Mouse (Mus musculus): ENCODE measurements around the gene Ciz1. TPM values are rescaled to one million over a fixed set of nuclear protein-coding genes. Genes with fewer than 3 reads are reported as not detected.

Ciz1 gene
- total RNA-seq, 1 experiment from 2014 or later: 78.2 TPM

- no peak for ATAC-seq (replicated peaks in 1 of 2; ENCODE audit: insufficient read depth in 1 of 2, low FRiP score in 2 of 2, low TSS enrichment in 1 of 2, low read depth in 1 of 2, poor library complexity in 2 of 2, severe bottlenecking in 2 of 2)
Observed at GRCm38 (mm10) chr2:32341634-32341939, 10.5 kb upstream of the Ciz1 start.

- no peak for ATAC-seq (replicated peaks in 1 of 2; ENCODE audit: insufficient read depth in 1 of 2, low FRiP score in 2 of 2, low TSS enrichment in 1 of 2, low read depth in 1 of 2, poor library complexity in 2 of 2, severe bottlenecking in 2 of 2)
Observed at GRCm38 (mm10) chr2:32342039-32342438, 10.1 kb upstream of the Ciz1 start.

GRCm38 (mm10) chr2:32342539-32343350 is 9.4 kb upstream of the Ciz1 start:
- no peak for ATAC-seq (replicated peaks in 1 of 2; ENCODE audit: insufficient read depth in 1 of 2, low FRiP score in 2 of 2, low TSS enrichment in 1 of 2, low read depth in 1 of 2, poor library complexity in 2 of 2, severe bottlenecking in 2 of 2)

- no peak for ATAC-seq (replicated peaks in 1 of 2; ENCODE audit: insufficient read depth in 1 of 2, low FRiP score in 2 of 2, low TSS enrichment in 1 of 2, low read depth in 1 of 2, poor library complexity in 2 of 2, severe bottlenecking in 2 of 2)
Observed at GRCm38 (mm10) chr2:32343351-32343671, 8.8 kb upstream of the Ciz1 start.

GRCm38 (mm10) chr2:32344056-32344455 is 8.1 kb upstream of the Ciz1 start:
- ATAC-seq (replicated peaks in 1 of 2; ENCODE audit: insufficient read depth in 1 of 2, low FRiP score in 2 of 2, low TSS enrichment in 1 of 2, low read depth in 1 of 2, poor library complexity in 2 of 2, severe bottlenecking in 2 of 2): no peak

- no peak for ATAC-seq (replicated peaks in 1 of 2; ENCODE audit: insufficient read depth in 1 of 2, low FRiP score in 2 of 2, low TSS enrichment in 1 of 2, low read depth in 1 of 2, poor library complexity in 2 of 2, severe bottlenecking in 2 of 2)
Observed at GRCm38 (mm10) chr2:32344598-32345321, 7.4 kb upstream of the Ciz1 start.

- no peak for ATAC-seq (replicated peaks in 1 of 2; ENCODE audit: insufficient read depth in 1 of 2, low FRiP score in 2 of 2, low TSS enrichment in 1 of 2, low read depth in 1 of 2, poor library complexity in 2 of 2, severe bottlenecking in 2 of 2)
Observed at GRCm38 (mm10) chr2:32347019-32347418, 5.1 kb upstream of the Ciz1 start.

- ATAC-seq (replicated peaks in 1 of 2; ENCODE audit: insufficient read depth in 1 of 2, low FRiP score in 2 of 2, low TSS enrichment in 1 of 2, low read depth in 1 of 2, poor library complexity in 2 of 2, severe bottlenecking in 2 of 2): no peak
Observed at GRCm38 (mm10) chr2:32348311-32348710, 3.8 kb upstream of the Ciz1 start.

- ATAC-seq (replicated peaks in 1 of 2; ENCODE audit: insufficient read depth in 1 of 2, low FRiP score in 2 of 2, low TSS enrichment in 1 of 2, low read depth in 1 of 2, poor library complexity in 2 of 2, severe bottlenecking in 2 of 2): no peak
Observed at GRCm38 (mm10) chr2:32349625-32350255, 2.4 kb upstream of the Ciz1 start.

- ATAC-seq (replicated peaks in 1 of 2; ENCODE audit: insufficient read depth in 1 of 2, low FRiP score in 2 of 2, low TSS enrichment in 1 of 2, low read depth in 1 of 2, poor library complexity in 2 of 2, severe bottlenecking in 2 of 2): no peak
Observed at GRCm38 (mm10) chr2:32350471-32351051, 1.6 kb upstream of the Ciz1 start.

GRCm38 (mm10) chr2:32351471-32351961 is 611 bp upstream of the Ciz1 start:
- ATAC-seq (replicated peaks in 1 of 2; ENCODE audit: insufficient read depth in 1 of 2, low FRiP score in 2 of 2, low TSS enrichment in 1 of 2, low read depth in 1 of 2, poor library complexity in 2 of 2, severe bottlenecking in 2 of 2): no peak

- ATAC-seq (replicated peaks in 1 of 2; ENCODE audit: insufficient read depth in 1 of 2, low FRiP score in 2 of 2, low TSS enrichment in 1 of 2, low read depth in 1 of 2, poor library complexity in 2 of 2, severe bottlenecking in 2 of 2): peak; percentile 68 to 84
Observed at GRCm38 (mm10) chr2:32353007-32353542, 948 bp downstream of the Ciz1 start, which contains the start of gene Dnm1. TSS of gene Dnm1 (minus strand) at chr2:32353338.

- ATAC-seq (replicated peaks in 1 of 2; ENCODE audit: insufficient read depth in 1 of 2, low FRiP score in 2 of 2, low TSS enrichment in 1 of 2, low read depth in 1 of 2, poor library complexity in 2 of 2, severe bottlenecking in 2 of 2): no peak
Observed at GRCm38 (mm10) chr2:32353836-32354235, 1.7 kb downstream of the Ciz1 start.

- ATAC-seq (replicated peaks in 1 of 2; ENCODE audit: insufficient read depth in 1 of 2, low FRiP score in 2 of 2, low TSS enrichment in 1 of 2, low read depth in 1 of 2, poor library complexity in 2 of 2, severe bottlenecking in 2 of 2): no peak
Observed at GRCm38 (mm10) chr2:32354336-32354895, 2.3 kb downstream of the Ciz1 start.

GRCm38 (mm10) chr2:32356216-32356615 is 4.1 kb downstream of the Ciz1 start:
- ATAC-seq (replicated peaks in 1 of 2; ENCODE audit: insufficient read depth in 1 of 2, low FRiP score in 2 of 2, low TSS enrichment in 1 of 2, low read depth in 1 of 2, poor library complexity in 2 of 2, severe bottlenecking in 2 of 2): no peak

GRCm38 (mm10) chr2:32357710-32358109 is 5.6 kb downstream of the Ciz1 start:
- ATAC-seq (replicated peaks in 1 of 2; ENCODE audit: insufficient read depth in 1 of 2, low FRiP score in 2 of 2, low TSS enrichment in 1 of 2, low read depth in 1 of 2, poor library complexity in 2 of 2, severe bottlenecking in 2 of 2): no peak

GRCm38 (mm10) chr2:32358381-32358780 is 6.3 kb downstream of the Ciz1 start:
- ATAC-seq (replicated peaks in 1 of 2; ENCODE audit: insufficient read depth in 1 of 2, low FRiP score in 2 of 2, low TSS enrichment in 1 of 2, low read depth in 1 of 2, poor library complexity in 2 of 2, severe bottlenecking in 2 of 2): no peak
